16 mouse cellular contexts compared by ENCODE assay signal in genomic region chr15:78946232-78946631, GRCm38 (mm10).
"Had no signal": no experiment of that assay in that cellular context is flagged by ENCODE, and none has a peak within 500 bp of the region (broad histone marks: within the 10 kb centered on the region; RNA-seq: fewer than 3 reads in every experiment).

No protein-coding gene starts in this region.

- DNase-seq: kidney, adult 8-10 months; kidney, postnatal 4 days; lung, adult 2 months; lung, postnatal 10 days; right cerebral cortex, postnatal 4 days; spleen, adult 18-20 months; thymus, adult 2 months; thymus, postnatal 25 days had no signal

- H3K4me3 ChIP-seq: layer of hippocampus, adult 2 months; limb, embryonic 10.5 days; liver, embryonic 15.5 days; megakaryocyte, embryonic 14.5 days; midbrain, embryonic 12.5 days had no signal

- H3K27ac ChIP-seq: layer of hippocampus, adult 2 months; limb, embryonic 10.5 days; liver, embryonic 15.5 days; macrophage; midbrain, embryonic 12.5 days had no signal

- H3K9ac ChIP-seq: liver, embryonic 15.5 days; midbrain, embryonic 12.5 days had no signal

- ATAC-seq: intestine, postnatal 0 days had no signal

- H3K4me2 ChIP-seq: liver, embryonic 11.5 days; liver, embryonic 15.5 days; midbrain, embryonic 12.5 days had no signal

- H3K9me3 ChIP-seq: limb, embryonic 10.5 days; liver, embryonic 15.5 days; megakaryocyte, embryonic 14.5 days; midbrain, embryonic 12.5 days had no signal
